7 mouse cellular contexts compared by ENCODE assay signal in genomic region chr11:88186947-88187243, GRCm38 (mm10). TPM values are rescaled to one million over a fixed set of nuclear protein-coding genes. Genes with fewer than 3 reads are reported as not detected.
DNase-seq lines count a peak whose midpoint lies in the region; ATAC-seq and TF ChIP-seq lines count a peak whose summit lies in the region.

No protein-coding gene starts in this region.

- DNase-seq in kidney, postnatal 0 days (ENCODE audit: low spot score), result no peak
- no peak for DNase-seq in kidney, postnatal 25 days
- DNase-seq in embryo, embryonic 9.5 days (ENCODE audit: extremely low spot score), result no peak
- DNase-seq in right cerebral cortex, adult 2 months (ENCODE audit: low spot score in 2 of 2), result no peak

- TF ChIP-seq CTCF in kidney, postnatal 0 days (IDR thresholded peaks at IDR 0.05; ENCODE audit: low read depth), result no peak
- TF ChIP-seq CTCF in embryonic fibroblast, embryonic 13.5 days (IDR thresholded peaks at IDR 0.05; ENCODE audit: borderline replicate concordance, insufficient read depth, low read length), result no peak
- no peak for TF ChIP-seq CTCF in intestine, postnatal 0 days (IDR thresholded peaks at IDR 0.05; ENCODE audit: low read depth)
- TF ChIP-seq CTCF in olfactory bulb, adult 2 months (IDR thresholded peaks at IDR 0.05; ENCODE audit: insufficient read depth, low read depth, low read length), result no peak

- H3K9me3 ChIP-seq in kidney, postnatal 0 days (replicated peaks; ENCODE audit: low read length), result no peaks in the 10 kb centered on the region
- H3K9me3 ChIP-seq in intestine, postnatal 0 days (ENCODE audit: control insufficient read depth), result no peaks in the 10 kb centered on the region

- peak overlapping the region; percentile 51; the same call in 1 of the 2 replicates for H3K9ac ChIP-seq in kidney, postnatal 0 days (ENCODE audit: low read depth, low read length)
- no peak overlapping the region for H3K9ac ChIP-seq in intestine, postnatal 0 days (ENCODE audit: low read depth, low read length)

- H3K4me3 ChIP-seq in kidney, postnatal 0 days (replicated peaks; ENCODE audit: low read depth, low read length), result no peak overlapping the region
- H3K4me3 ChIP-seq in embryonic fibroblast, embryonic 13.5 days (ENCODE audit: insufficient read depth, low read length), result no peak overlapping the region
- H3K4me3 ChIP-seq in intestine, postnatal 0 days (ENCODE audit: low read depth, low read length), result no peak overlapping the region
- H3K4me3 ChIP-seq in olfactory bulb, adult 2 months (ENCODE audit: insufficient read depth, low read depth, low read length), result no peak overlapping the region

- H3K27ac ChIP-seq in kidney, postnatal 0 days, result peak overlapping the region; percentile 15
- peak overlapping the region; percentile 89 for H3K27ac ChIP-seq in embryonic fibroblast, embryonic 13.5 days (ENCODE audit: insufficient read depth, low read length)
- H3K27ac ChIP-seq in intestine, postnatal 0 days (ENCODE audit: low read depth, low read length), result peak overlapping the region; percentile 46
- H3K27ac ChIP-seq in olfactory bulb, adult 2 months (ENCODE audit: insufficient read depth, low read depth, low read length), result peak overlapping the region; percentile 32; the same call in 1 of the 2 replicates

- H3K4me1 ChIP-seq in kidney, postnatal 0 days (replicated peaks; ENCODE audit: insufficient read depth, low read length), result peaks cover 16% of the 10 kb centered on the region
- peaks cover 16% of the 10 kb centered on the region for H3K4me1 ChIP-seq in embryonic fibroblast, embryonic 13.5 days (ENCODE audit: control insufficient read depth, insufficient read depth, low read length)
- H3K4me1 ChIP-seq in intestine, postnatal 0 days (replicated peaks; ENCODE audit: control insufficient read depth, insufficient read depth, low read length), result no peaks in the 10 kb centered on the region
- H3K4me1 ChIP-seq in olfactory bulb, adult 2 months (ENCODE audit: control insufficient read depth, insufficient read depth, low read length), result peaks cover 25% of the 10 kb centered on the region

- TF ChIP-seq POLR2A in embryonic fibroblast, embryonic 13.5 days (IDR thresholded peaks at IDR 0.05; ENCODE audit: low read depth, low read length), result no peak
- TF ChIP-seq POLR2A in olfactory bulb, adult 2 months (IDR thresholded peaks at IDR 0.05; ENCODE audit: insufficient read depth, low read depth, low read length), result no peak

- no peak for ATAC-seq in kidney, postnatal 0 days (replicated peaks; ENCODE audit: low FRiP score, low read depth)
- ATAC-seq in intestine, postnatal 0 days, result no peak

- 39% methylated on average over 2 of the region's 2 CpGs for WGBS in kidney, postnatal 0 days
- 38% methylated on average over 2 of the region's 2 CpGs for WGBS in intestine, postnatal 0 days
- 35% methylated on average over 2 of the region's 2 CpGs for WGBS in olfactory bulb, adult 2 months

- H3K36me3 ChIP-seq in kidney, postnatal 0 days (ENCODE audit: insufficient read depth, low read length), result 0 out of 2 replicates have a peak, but pooled peaks cover 2% of the 10 kb centered on the region
- no peaks in the 10 kb centered on the region for H3K36me3 ChIP-seq in intestine, postnatal 0 days (ENCODE audit: control insufficient read depth, insufficient read depth)

- H3K27me3 ChIP-seq in kidney, postnatal 0 days (ENCODE audit: insufficient read depth, low read length), result peaks cover 5% of the 10 kb centered on the region; the same call in 1 of the 2 replicates
- H3K27me3 ChIP-seq in intestine, postnatal 0 days (replicated peaks; ENCODE audit: control insufficient read depth, insufficient read depth, low read length), result peaks cover 9% of the 10 kb centered on the region

- 0 out of 2 replicates have a peak overlapping the region, but pooled peaks have one; percentile 44 for H3K4me2 ChIP-seq in kidney, postnatal 0 days (ENCODE audit: low read length)
- no peak overlapping the region for H3K4me2 ChIP-seq in intestine, postnatal 0 days (replicated peaks; ENCODE audit: low read depth)

RNA-seq across cellular contexts. Expression of gene Mrps23, which starts 17.3 kb away (rescaled TPM):
- polyA plus RNA-seq in kidney, postnatal 0 days (2015; fragmentation: Nextera tagmentation; extraction: Ambion mirVana), result 76.3 and 77.7 TPM in 2 replicates
- 71.7 and 98.7 TPM in 2 replicates for polyA plus RNA-seq in embryonic fibroblast, embryonic 13.5 days (2011; ENCODE audit: insufficient read length, low read depth, missing spikeins)
- 54.1 and 59.1 TPM in 2 replicates for polyA plus RNA-seq in intestine, postnatal 0 days (2015; fragmentation: Nextera tagmentation; extraction: Ambion mirVana)
- polyA plus RNA-seq in olfactory bulb, adult 2 months (2012; ENCODE audit: insufficient read depth, insufficient read length, low replicate concordance, missing spikeins), result not detected in 2 replicates

Comparison
In these comparisons a context has a peak if more than half of its experiments do, and no peak if none do; other contexts are left out.
1. H3K27ac ChIP-seq: peak in every context shown above with its lines; median percentile 89 in embryonic fibroblast, embryonic 13.5 days; 46 in intestine, postnatal 0 days; 32 in olfactory bulb, adult 2 months; 15 in kidney, postnatal 0 days.
2. RNA of gene Mrps23, which starts 17.3 kb away (polyA plus RNA-seq): 76.3 to 77.7 TPM in kidney, postnatal 0 days, 71.7 to 98.7 TPM in embryonic fibroblast, embryonic 13.5 days and 54.1 to 59.1 TPM in intestine, postnatal 0 days; not detected in olfactory bulb, adult 2 months; every median in the first group is over 10 times any median in the second.